Mouse (Mus musculus): ENCODE measurements around the gene Ank3. TPM values are rescaled to one million over a fixed set of nuclear protein-coding genes. Genes with fewer than 3 reads are reported as not detected.

Gene Ank3
- polyA plus RNA-seq, 1 experiment from 2014 or later = 21.9 TPM

DNA sequence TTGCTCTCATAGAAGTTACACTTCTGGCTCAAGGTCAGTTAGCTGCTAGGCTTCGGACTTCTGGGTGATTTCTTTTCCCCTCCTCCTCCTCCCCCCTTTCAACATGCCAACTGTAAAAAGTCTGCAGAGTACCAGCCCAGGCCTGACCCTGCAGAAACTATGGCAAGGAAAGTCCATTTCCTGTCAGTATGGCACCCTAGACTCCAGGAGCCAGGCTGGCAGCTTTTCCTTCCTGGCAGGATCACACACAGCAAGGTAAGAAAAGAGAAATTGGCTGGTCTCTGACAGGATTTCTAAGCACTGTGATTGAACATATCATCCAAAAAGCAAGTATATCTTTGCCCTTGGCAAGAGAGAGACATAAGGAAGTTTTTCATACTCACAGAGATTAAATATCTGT, 333.3 kb downstream of the Ank3 start:
- Histone ChIP-seq H3K27ac (no peak overlapping the region), H3K9me3 (no peaks in the 10 kb centered on the region), H3K4me3 (replicated peaks) (no peak overlapping the region), H3K9ac (no peak overlapping the region), H3K4me2 (replicated peaks) (no peak overlapping the region), H3K27me3 (replicated peaks) (no peaks in the 10 kb centered on the region), H3K36me3 (no peaks in the 10 kb centered on the region), H3K4me1 (replicated peaks) (no peaks in the 10 kb centered on the region)
- ATAC-seq = no peak
- 71% methylated on average over 1 of the region's 1 CpGs for WGBS

DNA sequence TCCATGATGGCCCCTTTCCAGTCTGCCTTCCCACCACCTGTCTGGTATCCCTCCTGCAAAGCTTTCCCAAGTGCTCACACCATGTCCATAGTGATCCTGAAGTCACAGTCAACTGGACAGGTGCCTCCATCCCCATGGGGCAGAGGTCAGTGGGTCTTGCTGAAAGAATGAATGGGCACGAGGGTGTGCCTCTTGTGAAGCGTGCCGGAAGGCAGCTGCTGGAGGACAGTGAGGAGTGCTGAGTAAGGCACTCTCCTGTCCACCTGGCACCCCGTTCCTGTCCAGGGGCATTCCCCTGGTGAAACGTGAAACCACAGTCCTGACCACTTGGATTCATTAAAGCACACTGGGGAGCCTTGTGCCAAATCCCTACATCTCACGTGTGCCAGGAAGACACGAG, 337.7 kb downstream of the Ank3 start:
- Histone ChIP-seq H3K9me3 (no peaks in the 10 kb centered on the region), H3K27me3 (replicated peaks) (no peaks in the 10 kb centered on the region), H3K9ac (no peak overlapping the region), H3K4me3 (replicated peaks) (no peak overlapping the region), H3K27ac (no peak overlapping the region), H3K36me3 (no peaks in the 10 kb centered on the region), H3K4me1 (replicated peaks) (no peaks in the 10 kb centered on the region), H3K4me2 (replicated peaks) (no peak overlapping the region)
- WGBS = 81% methylated on average over 7 of the region's 7 CpGs
- ATAC-seq = no peak

- Histone ChIP-seq H3K36me3 (no peaks in the 10 kb centered on the region), H3K4me3 (replicated peaks) (no peak overlapping the region), H3K9ac (no peak overlapping the region), H3K9me3 (no peaks in the 10 kb centered on the region), H3K4me2 (replicated peaks) (no peak overlapping the region), H3K27ac (no peak overlapping the region), H3K27me3 (replicated peaks) (no peaks in the 10 kb centered on the region), H3K4me1 (replicated peaks) (no peaks in the 10 kb centered on the region)
- ATAC-seq = no peak
- WGBS = 23% methylated on average over 5 of the region's 5 CpGs
Observed at GRCm38 (mm10) chr10:69738741-69739271, 340.2 kb downstream of the Ank3 start.

- H3K27ac ChIP-seq = no peak overlapping the region
- no peak overlapping the region for H3K9ac ChIP-seq
- 73% methylated on average over 3 of the region's 3 CpGs for WGBS
Observed at GRCm38 (mm10) chr10:69742528-69742927, 344.0 kb downstream of the Ank3 start.

DNA sequence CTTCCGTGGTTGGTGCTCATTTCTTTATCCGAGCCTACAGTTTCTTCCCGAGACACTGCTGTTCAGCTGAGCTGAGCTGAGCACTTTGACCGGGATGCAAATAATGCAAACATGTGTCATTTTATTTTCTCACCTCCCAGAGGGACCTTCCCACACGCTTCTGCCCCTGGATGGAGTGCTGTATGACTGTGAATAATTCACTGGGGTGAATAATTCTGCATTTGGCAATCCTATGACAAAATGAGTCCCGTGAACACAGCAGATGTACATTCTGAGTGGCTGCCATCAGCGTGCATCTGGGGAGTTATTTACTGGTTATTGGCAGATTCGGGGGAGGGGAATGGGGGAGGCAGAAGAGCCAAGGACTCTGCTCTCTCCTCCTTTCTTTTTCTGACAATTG, 345.6 kb downstream of the Ank3 start:
- Histone ChIP-seq H3K9me3 (no peaks in the 10 kb centered on the region), H3K27me3 (replicated peaks) (no peaks in the 10 kb centered on the region), H3K9ac (no peak overlapping the region), H3K4me1 (replicated peaks) (0 out of 2 replicates have a peak, but pooled peaks cover 8% of the 10 kb centered on the region), H3K27ac (no peak overlapping the region), H3K36me3 (no peaks in the 10 kb centered on the region), H3K4me3 (replicated peaks) (no peak overlapping the region), H3K4me2 (replicated peaks) (no peak overlapping the region)
- no peak for ATAC-seq
- 52% methylated on average over 8 of the region's 8 CpGs for WGBS

More at GRCm38 (mm10) chr10:69742528-69742927, 344.0 kb downstream of the Ank3 start:
- Histone ChIP-seq H3K36me3 (no peaks in the 10 kb centered on the region), H3K4me1 (replicated peaks) (0 out of 2 replicates have a peak, but pooled peaks cover 8% of the 10 kb centered on the region), H3K4me3 (replicated peaks) (no peak overlapping the region), H3K4me2 (replicated peaks) (no peak overlapping the region), H3K9me3 (no peaks in the 10 kb centered on the region), H3K27me3 (replicated peaks) (no peaks in the 10 kb centered on the region)
- no peak for ATAC-seq

DNA sequence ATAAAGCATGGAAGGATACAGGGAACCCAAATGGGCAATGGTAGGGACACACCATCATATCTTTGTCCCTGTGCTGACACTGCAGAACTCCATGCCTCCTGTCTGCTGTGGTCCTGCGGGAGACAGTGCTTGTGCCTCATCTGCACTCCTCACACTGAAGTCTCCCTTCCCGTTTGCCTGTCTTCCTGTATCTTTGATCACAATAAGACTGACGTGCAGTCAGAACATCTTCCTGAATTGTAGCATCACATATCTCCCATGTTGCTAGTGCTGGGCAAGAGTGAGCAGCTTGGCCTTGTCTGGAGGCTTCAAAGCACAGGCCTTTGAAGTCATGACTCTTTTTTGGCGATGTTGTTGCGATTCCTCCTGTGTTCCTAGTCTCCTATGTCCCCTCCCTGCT, 346.3 kb downstream of the Ank3 start:
- no peak for ATAC-seq
- no peaks in the 10 kb centered on the region for H3K9me3 ChIP-seq
- H3K4me1 ChIP-seq (replicated peaks) = 0 out of 2 replicates have a peak, but pooled peaks cover 8% of the 10 kb centered on the region
- no peak overlapping the region for H3K9ac ChIP-seq
- no peak overlapping the region for H3K27ac ChIP-seq
- H3K27me3 ChIP-seq (replicated peaks) = no peaks in the 10 kb centered on the region
- no peak overlapping the region for H3K4me2 ChIP-seq (replicated peaks)
- H3K36me3 ChIP-seq = no peaks in the 10 kb centered on the region
- H3K4me3 ChIP-seq (replicated peaks) = no peak overlapping the region
- 77% methylated on average over 5 of the region's 5 CpGs for WGBS

DNA sequence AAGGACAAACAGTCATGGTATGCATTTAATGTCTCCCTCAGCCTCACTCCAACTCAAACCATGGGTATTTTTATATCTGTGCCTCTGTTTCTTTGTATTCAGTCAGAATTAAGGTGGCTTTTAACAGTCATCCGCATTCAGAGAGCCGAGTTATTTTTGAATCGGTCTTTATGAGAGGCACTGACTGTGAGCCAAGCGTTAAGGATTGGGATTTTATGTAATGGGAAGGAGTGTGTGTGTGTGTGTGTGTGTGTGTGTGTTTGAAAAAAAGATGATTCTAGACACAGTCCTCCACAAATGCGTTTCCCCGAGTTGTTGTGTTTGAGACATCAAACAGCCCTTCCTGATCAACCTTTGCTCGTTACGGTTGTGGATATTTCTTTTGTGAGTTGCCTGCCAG, 347.7 kb downstream of the Ank3 start:
- no peaks in the 10 kb centered on the region for H3K27me3 ChIP-seq (replicated peaks)
- H3K4me1 ChIP-seq (replicated peaks) = 0 out of 2 replicates have a peak, but pooled peaks cover 8% of the 10 kb centered on the region
- H3K4me2 ChIP-seq (replicated peaks) = no peak overlapping the region
- H3K9ac ChIP-seq = no peak overlapping the region
- no peaks in the 10 kb centered on the region for H3K9me3 ChIP-seq
- no peaks in the 10 kb centered on the region for H3K36me3 ChIP-seq
- H3K4me3 ChIP-seq (replicated peaks) = no peak overlapping the region
- no peak for ATAC-seq
- H3K27ac ChIP-seq = no peak overlapping the region
- 72% methylated on average over 8 of the region's 8 CpGs for WGBS

DNA sequence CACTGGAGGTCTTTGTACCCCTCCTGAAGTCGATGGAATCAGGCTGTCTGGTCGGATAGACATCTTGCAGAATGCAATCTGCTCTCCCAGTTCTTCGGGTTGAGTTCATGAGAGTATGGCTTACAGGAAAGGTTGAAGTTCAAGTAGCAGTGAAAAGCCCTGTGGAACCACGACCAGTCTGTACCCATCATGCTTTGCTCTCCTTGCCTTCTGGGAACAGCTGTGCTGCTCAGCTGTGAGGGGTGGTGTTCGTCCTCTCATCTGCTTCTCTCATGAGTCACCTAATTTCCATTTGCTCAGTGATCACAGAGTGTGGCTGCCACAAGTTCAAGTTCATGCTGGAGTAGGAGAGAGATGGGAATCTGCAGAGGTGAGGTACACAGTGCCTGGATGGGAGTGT, 348.2 kb downstream of the Ank3 start:
- no peak overlapping the region for H3K27ac ChIP-seq
- H3K4me3 ChIP-seq (replicated peaks) = no peak overlapping the region
- H3K4me1 ChIP-seq (replicated peaks) = 0 out of 2 replicates have a peak, but pooled peaks cover 8% of the 10 kb centered on the region
- no peak overlapping the region for H3K9ac ChIP-seq
- H3K9me3 ChIP-seq = no peaks in the 10 kb centered on the region
- WGBS = 46% methylated on average over 5 of the region's 5 CpGs
- peak; percentile 41; the same call in 1 of the 2 replicates for ATAC-seq
- H3K4me2 ChIP-seq (replicated peaks) = no peak overlapping the region
- H3K36me3 ChIP-seq = no peaks in the 10 kb centered on the region
- H3K27me3 ChIP-seq (replicated peaks) = no peaks in the 10 kb centered on the region

DNA sequence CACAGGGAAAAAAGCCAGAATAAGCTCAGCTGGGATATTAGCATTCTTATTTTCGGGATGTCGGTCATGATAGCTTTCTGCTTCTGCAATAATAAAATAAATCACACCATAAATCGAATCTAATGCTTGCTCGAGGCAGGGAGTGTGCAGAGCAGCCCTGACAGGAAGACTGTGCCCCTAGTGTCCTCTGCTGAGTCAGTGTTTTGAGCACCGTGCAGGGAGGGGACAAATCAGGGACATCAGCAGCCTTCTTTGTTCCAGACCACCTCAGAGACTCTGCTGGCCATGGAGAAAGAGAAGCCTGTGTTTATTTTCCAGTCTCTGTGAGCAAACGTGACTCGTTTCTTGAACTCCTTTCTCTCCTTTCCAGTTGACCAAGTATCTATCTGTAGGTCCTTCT, 352.8 kb downstream of the Ank3 start:
- no peaks in the 10 kb centered on the region for H3K4me1 ChIP-seq (replicated peaks)
- H3K4me3 ChIP-seq (replicated peaks) = no peak overlapping the region
- no peak for ATAC-seq
- no peak overlapping the region for H3K27ac ChIP-seq
- no peak overlapping the region for H3K9ac ChIP-seq
- WGBS = 33% methylated on average over 7 of the region's 7 CpGs
- H3K9me3 ChIP-seq = no peaks in the 10 kb centered on the region
- H3K27me3 ChIP-seq (replicated peaks) = no peaks in the 10 kb centered on the region
- H3K36me3 ChIP-seq = no peaks in the 10 kb centered on the region
- H3K4me2 ChIP-seq (replicated peaks) = no peak overlapping the region

DNA sequence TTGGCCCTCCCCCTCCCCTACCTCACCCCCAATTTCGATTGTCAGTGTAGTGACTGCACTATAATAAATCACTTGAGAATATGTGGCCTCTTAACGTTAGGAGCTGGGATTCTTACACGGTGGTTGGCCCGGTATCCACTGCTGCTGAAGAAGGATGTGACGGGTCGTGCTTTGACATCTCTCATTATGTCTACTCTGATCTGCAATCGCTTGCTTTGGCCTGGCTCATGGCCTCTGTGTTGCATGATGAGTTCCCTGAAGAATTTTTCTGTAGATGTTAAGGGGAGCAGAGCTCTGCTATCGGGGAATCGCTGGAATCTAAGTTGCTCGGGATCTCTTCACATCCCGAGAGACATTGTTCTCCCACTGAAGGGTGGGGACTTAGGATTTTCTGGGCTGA, 354.9 kb downstream of the Ank3 start:
- H3K9ac ChIP-seq = no peak overlapping the region
- no peak for ATAC-seq
- no peaks in the 10 kb centered on the region for H3K27me3 ChIP-seq (replicated peaks)
- H3K27ac ChIP-seq = no peak overlapping the region
- H3K4me1 ChIP-seq (replicated peaks) = no peaks in the 10 kb centered on the region
- no peaks in the 10 kb centered on the region for H3K36me3 ChIP-seq
- H3K4me2 ChIP-seq (replicated peaks) = no peak overlapping the region
- no peaks in the 10 kb centered on the region for H3K9me3 ChIP-seq
- 72% methylated on average over 11 of the region's 11 CpGs for WGBS
- no peak overlapping the region for H3K4me3 ChIP-seq (replicated peaks)

- WGBS = 53% methylated on average over 4 of the region's 4 CpGs
- H3K9me3 ChIP-seq = no peaks in the 10 kb centered on the region
- H3K4me3 ChIP-seq (replicated peaks) = no peak overlapping the region
- no peak overlapping the region for H3K9ac ChIP-seq
- ATAC-seq = peak; percentile 28; the same call in 1 of the 2 replicates
- H3K27ac ChIP-seq = no peak overlapping the region
- H3K27me3 ChIP-seq (replicated peaks) = no peaks in the 10 kb centered on the region
- no peaks in the 10 kb centered on the region for H3K4me1 ChIP-seq (replicated peaks)
- no peak overlapping the region for H3K4me2 ChIP-seq (replicated peaks)
- no peaks in the 10 kb centered on the region for H3K36me3 ChIP-seq
Observed at GRCm38 (mm10) chr10:69756956-69757672, 358.5 kb downstream of the Ank3 start.

DNA sequence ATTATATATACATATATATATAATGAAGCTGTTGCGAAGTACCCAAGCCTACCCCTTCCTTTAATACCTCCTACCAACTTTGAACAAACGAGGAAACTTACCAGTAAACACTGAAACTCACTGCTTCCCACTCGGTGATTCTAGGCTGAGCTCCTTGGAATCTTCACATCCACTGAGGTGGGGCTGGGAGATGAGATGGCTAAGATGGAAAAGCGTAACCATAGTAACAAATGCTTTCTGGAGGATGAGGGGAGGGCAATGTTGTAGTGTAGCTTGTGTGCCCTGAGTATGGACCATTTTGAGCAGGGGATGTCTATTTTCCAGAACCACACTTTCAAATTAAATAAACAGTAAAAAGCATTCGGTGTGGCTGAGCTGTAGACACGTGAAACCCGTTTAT, 364.4 kb downstream of the Ank3 start:
- WGBS = 44% methylated on average over 7 of the region's 7 CpGs
- no peak overlapping the region for H3K27ac ChIP-seq
- H3K9ac ChIP-seq = no peak overlapping the region
- no peaks in the 10 kb centered on the region for H3K9me3 ChIP-seq
- H3K4me3 ChIP-seq (replicated peaks) = no peak overlapping the region
- H3K36me3 ChIP-seq = no peaks in the 10 kb centered on the region
- no peak for ATAC-seq
- no peak overlapping the region for H3K4me2 ChIP-seq (replicated peaks)
- H3K4me1 ChIP-seq (replicated peaks) = no peaks in the 10 kb centered on the region
- H3K27me3 ChIP-seq (replicated peaks) = no peaks in the 10 kb centered on the region

DNA sequence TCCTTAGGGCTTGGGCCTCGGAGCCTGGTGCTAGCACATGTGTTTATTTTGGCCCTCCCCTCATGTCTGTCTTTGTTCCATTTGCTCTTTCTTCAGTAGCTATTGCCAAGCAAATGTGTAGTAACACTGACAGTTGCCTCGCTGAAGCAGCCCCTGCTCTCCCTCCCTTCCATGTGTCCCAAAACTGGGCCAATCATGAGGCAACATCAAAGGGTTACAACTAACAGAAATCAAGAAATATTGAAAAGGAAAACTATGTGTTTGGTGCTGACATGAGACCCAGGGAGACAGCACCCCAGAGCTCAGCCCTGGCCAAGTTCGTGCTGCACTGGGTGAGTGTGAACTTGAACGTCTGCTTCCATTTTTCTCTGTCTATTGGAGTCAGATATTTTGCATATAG, 365.8 kb downstream of the Ank3 start:
- no peak for ATAC-seq
- WGBS = 65% methylated on average over 4 of the region's 4 CpGs

More for the DNA sequence above, 365.8 kb downstream of the Ank3 start:
- no peaks in the 10 kb centered on the region for H3K4me1 ChIP-seq (replicated peaks)
- H3K27me3 ChIP-seq (replicated peaks) = no peaks in the 10 kb centered on the region
- no peaks in the 10 kb centered on the region for H3K9me3 ChIP-seq
- no peak overlapping the region for H3K4me2 ChIP-seq (replicated peaks)
- H3K27ac ChIP-seq = no peak overlapping the region
- H3K4me3 ChIP-seq (replicated peaks) = no peak overlapping the region
- H3K36me3 ChIP-seq = no peaks in the 10 kb centered on the region
- no peak overlapping the region for H3K9ac ChIP-seq

Data from intestine, embryonic 15.5 days (tissue).